Mouse (Mus musculus): ENCODE measurements at regions not wholly inside any gene's neighbourhood (a gene's known extent, or its start where the extent isn't known, plus 50 kb on each side); places are given as distances from the start of the nearest gene placed in this dataset.
A peak's percentile ranks its signal among the peaks of the same experiment; 100 is the strongest.

- Histone ChIP-seq H3K9me3 (no peaks in the 10 kb centered on the region), H3K4me1 (replicated peaks) (peaks cover 22% of the 10 kb centered on the region), H3K36me3 (no peaks in the 10 kb centered on the region), H3K27ac (no peak overlapping the region), H3K27me3 (peaks cover 27% of the 10 kb centered on the region), H3K4me3 (replicated peaks) (no peak overlapping the region), H3K9ac (replicated peaks) (no peak overlapping the region), H3K4me2 (0 out of 2 replicates have a peak overlapping the region, but pooled peaks have one; percentile 26)
- ATAC-seq (ENCODE audit: insufficient number of reproducible peaks, insufficient read depth, low FRiP score, low TSS enrichment, low read depth): no peak
- WGBS: 52% methylated on average over 8 of the region's 8 CpGs
Measured at GRCm38 (mm10) chr4:127419786-127420120, 61.8 kb upstream of the Gjb5 start.

- 16% methylated on average over 22 of the region's 22 CpGs for WGBS
- H3K4me1 ChIP-seq (replicated peaks): peaks cover 28% of the 10 kb centered on the region
- H3K4me2 ChIP-seq: peak overlapping the region; percentile 26; the same call in 1 of the 2 replicates
- H3K4me3 ChIP-seq (replicated peaks): no peak overlapping the region
- no peak overlapping the region for H3K27ac ChIP-seq
- H3K9ac ChIP-seq (replicated peaks): no peak overlapping the region
- ATAC-seq (ENCODE audit: insufficient number of reproducible peaks, insufficient read depth, low FRiP score, low TSS enrichment, low read depth): no peak
- H3K36me3 ChIP-seq: no peaks in the 10 kb centered on the region
- no peaks in the 10 kb centered on the region for H3K9me3 ChIP-seq
- peaks cover 27% of the 10 kb centered on the region for H3K27me3 ChIP-seq
Measured at GRCm38 (mm10) chr4:127419062-127419785, 61.2 kb upstream of the Gjb5 start.

GRCm38 (mm10) chr4:127416906-127417305, 58.9 kb upstream of the Gjb5 start:
- Histone ChIP-seq H3K27me3 (peaks cover 27% of the 10 kb centered on the region), H3K4me3 (replicated peaks) (no peak overlapping the region), H3K4me2 (no peak overlapping the region), H3K9me3 (no peaks in the 10 kb centered on the region), H3K36me3 (no peaks in the 10 kb centered on the region), H3K27ac (no peak overlapping the region), H3K9ac (replicated peaks) (no peak overlapping the region), H3K4me1 (replicated peaks) (peaks cover 32% of the 10 kb centered on the region)
- WGBS: 39% methylated on average over 7 of the region's 7 CpGs
- ATAC-seq (ENCODE audit: insufficient number of reproducible peaks, insufficient read depth, low FRiP score, low TSS enrichment, low read depth): no peak

- H3K4me3 ChIP-seq (replicated peaks): no peak overlapping the region
- H3K27ac ChIP-seq: 0 out of 2 replicates have a peak overlapping the region, but pooled peaks have one; percentile 29
- peaks cover 18% of the 10 kb centered on the region for H3K27me3 ChIP-seq
- H3K4me2 ChIP-seq: 0 out of 2 replicates have a peak overlapping the region, but pooled peaks have one; percentile 8
- no peak for ATAC-seq (ENCODE audit: insufficient number of reproducible peaks, insufficient read depth, low FRiP score, low TSS enrichment, low read depth)
- peaks cover 37% of the 10 kb centered on the region for H3K4me1 ChIP-seq (replicated peaks)
- H3K9me3 ChIP-seq: no peaks in the 10 kb centered on the region
- WGBS: 11% methylated on average over 14 of the region's 14 CpGs
- H3K36me3 ChIP-seq: no peaks in the 10 kb centered on the region
- H3K9ac ChIP-seq (replicated peaks): no peak overlapping the region
Measured at GRCm38 (mm10) chr4:127413997-127414964, 56.3 kb upstream of the Gjb5 start.

All from limb, embryonic 12.5 days (tissue).